Mouse (Mus musculus): Measurements from ENCODE around the gene Scgb3a1.

The Scgb3a1 gene

GRCm38 (mm10) chr11:49663310-49663709, at the start of gene Scgb3a1:
Gene Scgb3a1, plus strand, starts transcription at chr11:49663610.
- DNase-seq = no peak

GRCm38 (mm10) chr11:49615856-49616725, 47.3 kb upstream of the Scgb3a1 start:
- DNase-seq = no peak

- DNase-seq = no peak
Observed at GRCm38 (mm10) chr11:49618476-49618875, 44.9 kb upstream of the Scgb3a1 start.

GRCm38 (mm10) chr11:49621953-49622352, 41.5 kb upstream of the Scgb3a1 start:
- no peak for DNase-seq

GRCm38 (mm10) chr11:49624156-49624555, 39.3 kb upstream of the Scgb3a1 start:
- no peak for DNase-seq

GRCm38 (mm10) chr11:49625863-49626262, 37.5 kb upstream of the Scgb3a1 start:
- DNase-seq = no peak

- DNase-seq = no peak
Observed at GRCm38 (mm10) chr11:49626748-49627147, 36.7 kb upstream of the Scgb3a1 start.

GRCm38 (mm10) chr11:49631154-49631553, 32.3 kb upstream of the Scgb3a1 start:
- DNase-seq = no peak

- no peak for DNase-seq
Observed at GRCm38 (mm10) chr11:49632256-49632655, 31.2 kb upstream of the Scgb3a1 start.

GRCm38 (mm10) chr11:49634101-49634500, 29.3 kb upstream of the Scgb3a1 start:
- no peak for DNase-seq

GRCm38 (mm10) chr11:49635671-49636070, 27.7 kb upstream of the Scgb3a1 start:
- DNase-seq = no peak

GRCm38 (mm10) chr11:49636449-49636848, 27.0 kb upstream of the Scgb3a1 start:
- DNase-seq = no peak

- no peak for DNase-seq
Observed at GRCm38 (mm10) chr11:49645677-49646076, 17.7 kb upstream of the Scgb3a1 start.

GRCm38 (mm10) chr11:49650113-49650993, 13.1 kb upstream of the Scgb3a1 start:
- DNase-seq = peak in 1 of 2 experiments; percentile 21

- DNase-seq = no peak
Observed at GRCm38 (mm10) chr11:49650994-49651761, 12.2 kb upstream of the Scgb3a1 start.

GRCm38 (mm10) chr11:49651762-49652322, 11.6 kb upstream of the Scgb3a1 start:
- no peak for DNase-seq

GRCm38 (mm10) chr11:49652401-49653078, 10.9 kb upstream of the Scgb3a1 start:
- peak; percentile 77 to 80 for DNase-seq

GRCm38 (mm10) chr11:49653079-49653408, 10.4 kb upstream of the Scgb3a1 start:
- DNase-seq = no peak

GRCm38 (mm10) chr11:49654651-49655050, 8.8 kb upstream of the Scgb3a1 start:
- no peak for DNase-seq

- DNase-seq = no peak
Observed at GRCm38 (mm10) chr11:49655501-49655900, 7.9 kb upstream of the Scgb3a1 start.

- DNase-seq = no peak
Observed at GRCm38 (mm10) chr11:49658065-49658464, 5.3 kb upstream of the Scgb3a1 start.
